Mouse (Mus musculus): ENCODE results near the gene Etfdh.
A peak's percentile ranks its signal among the peaks of the same experiment; 100 is the strongest.

Gene Etfdh

DNA sequence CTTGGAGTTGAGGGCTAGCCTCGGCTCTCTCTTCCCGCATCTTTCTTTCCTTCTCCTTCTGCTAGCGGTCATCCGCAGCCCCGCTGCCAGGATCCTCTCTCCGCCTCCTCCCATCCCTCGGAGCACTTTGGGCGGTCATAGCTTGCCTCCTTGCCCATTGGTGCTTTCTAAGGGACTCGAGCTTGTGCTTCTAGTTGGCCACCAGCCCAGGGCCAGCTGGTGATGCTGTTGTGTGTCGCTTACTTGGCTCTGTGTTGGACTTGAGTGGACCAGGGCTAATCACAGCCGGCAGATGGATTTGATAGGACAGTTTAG lies at the start of gene Etfdh:
Etfdh (minus strand) TSS at position 85 of the 315 bp plus-strand sequence.
- no peak for DNase-seq (ENCODE audit: low read depth, low spot score)

GRCm38 (mm10) chr3:79676411-79676810 lies 47.1 kb upstream of the Etfdh start:
- no peak for DNase-seq (ENCODE audit: low read depth, low spot score)

GRCm38 (mm10) chr3:79674641-79675040 lies 45.3 kb upstream of the Etfdh start:
- DNase-seq (ENCODE audit: low read depth, low spot score): no peak

GRCm38 (mm10) chr3:79673082-79673481 lies 43.8 kb upstream of the Etfdh start:
- peak; percentile 55 for DNase-seq (ENCODE audit: low read depth, low spot score)

- DNase-seq (ENCODE audit: low read depth, low spot score): no peak
Measured at GRCm38 (mm10) chr3:79672188-79672587, 42.9 kb upstream of the Etfdh start.

DNA sequence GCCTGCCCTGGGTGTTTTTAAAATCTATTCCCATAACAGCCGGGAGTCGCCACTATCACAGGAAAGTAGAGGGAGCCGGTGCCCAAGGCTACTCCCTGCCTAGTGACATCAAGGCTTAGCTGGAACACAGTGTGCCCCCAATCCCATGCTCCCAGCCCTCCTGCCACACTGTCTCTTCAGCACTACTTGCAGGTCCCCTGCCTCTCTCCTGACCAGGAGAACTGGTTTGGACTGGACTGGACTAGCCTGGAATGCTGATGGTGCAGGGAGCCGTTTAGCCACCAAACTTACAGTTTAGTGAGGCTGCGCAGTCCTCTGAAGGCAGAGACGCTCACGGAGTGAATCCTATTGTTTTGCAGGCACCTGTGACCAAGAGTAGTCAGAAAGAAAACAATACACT lies 41.3 kb upstream of the Etfdh start:
- DNase-seq (ENCODE audit: low read depth, low spot score): no peak

GRCm38 (mm10) chr3:79664787-79665408 lies 35.6 kb upstream of the Etfdh start:
- peak; percentile 77 for DNase-seq (ENCODE audit: low read depth, low spot score)

DNA sequence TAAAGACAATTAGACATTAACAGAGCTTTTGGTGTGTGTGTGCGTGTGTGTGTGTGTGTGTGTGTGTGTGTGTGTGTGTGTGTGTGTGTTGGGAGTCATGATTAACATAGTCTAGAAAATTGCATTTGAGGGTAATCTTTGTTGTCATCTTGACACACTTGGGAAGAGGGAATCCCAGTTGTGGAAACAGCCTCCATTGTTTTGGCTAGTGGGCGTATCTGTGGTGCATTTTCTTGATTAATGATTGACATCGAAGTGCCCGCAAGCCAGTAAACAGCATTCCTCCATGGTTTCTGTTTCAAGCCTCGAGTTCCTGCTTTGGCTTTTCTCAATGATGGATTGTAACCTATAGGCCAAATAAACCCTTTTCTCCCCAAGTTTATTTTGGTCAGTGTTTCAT lies 27.4 kb upstream of the Etfdh start:
- DNase-seq (ENCODE audit: low read depth, low spot score): no peak

DNA sequence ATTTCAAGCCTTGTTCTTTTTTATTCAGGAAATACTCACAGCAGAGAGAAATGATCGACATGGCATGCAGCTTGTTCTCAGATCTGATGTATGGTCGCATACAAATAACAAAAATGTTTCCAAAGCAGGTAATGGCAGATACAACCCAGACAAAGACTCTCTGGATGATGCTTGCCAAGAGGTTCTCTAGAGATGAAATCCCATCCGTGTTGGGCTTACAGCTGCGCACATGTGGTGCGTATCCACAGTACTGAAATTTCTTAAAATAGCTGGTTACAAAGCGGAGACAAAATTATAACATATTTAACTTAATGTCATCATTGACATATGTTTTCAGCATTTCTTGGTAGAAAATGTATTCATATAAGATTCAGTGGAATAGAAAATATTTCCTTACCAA lies 22.8 kb upstream of the Etfdh start:
- no peak for DNase-seq (ENCODE audit: low read depth, low spot score)

DNA sequence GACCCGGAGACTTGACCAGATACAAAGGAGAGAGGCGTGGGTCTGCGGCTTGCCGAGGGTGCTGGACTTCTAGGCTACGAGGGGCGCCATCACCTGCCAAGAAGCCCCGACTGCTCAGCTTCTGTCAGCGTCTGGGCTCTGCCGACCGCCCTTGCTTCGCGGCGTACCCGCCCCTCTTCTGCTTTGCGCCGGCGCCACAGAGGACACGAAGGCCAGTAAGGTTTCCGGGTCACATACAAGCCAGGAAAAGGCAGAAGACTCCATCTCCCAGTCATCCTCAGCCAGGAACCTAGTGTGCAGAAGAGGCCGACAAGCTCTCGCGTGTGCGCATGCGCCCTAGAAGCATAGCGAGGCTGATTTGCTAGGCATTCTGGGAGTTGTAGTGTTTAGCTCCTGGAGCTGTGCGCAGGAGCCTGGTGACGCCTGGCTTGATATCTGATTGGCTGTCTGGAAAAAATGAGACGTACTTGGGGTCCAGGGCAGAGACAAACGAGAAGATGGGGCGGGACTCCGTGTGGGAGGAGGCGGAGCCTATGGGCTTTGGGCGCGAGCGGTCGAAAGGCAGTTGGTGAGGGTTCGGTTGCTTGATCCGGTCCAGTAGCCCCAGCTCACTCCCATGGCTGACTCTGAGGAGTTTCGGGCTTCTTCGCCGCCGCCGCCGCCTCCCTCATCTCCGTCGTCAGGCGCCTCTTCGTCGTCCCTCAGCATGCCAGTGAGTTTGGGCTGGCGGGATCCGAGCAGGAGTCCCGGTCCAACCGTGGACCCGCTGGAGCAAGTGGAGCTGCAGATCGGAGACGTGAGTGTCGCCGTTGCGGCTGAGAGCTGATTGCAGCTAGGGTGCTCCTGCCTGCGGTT lies 512 bp downstream of the Etfdh start, which contains the start of gene 4930579G24Rik:
4930579G24Rik (plus strand) TSS at position 519 of the 855 bp plus-strand sequence.
- peak; percentile 99 for DNase-seq (ENCODE audit: low read depth, low spot score)

- no peak for DNase-seq (ENCODE audit: low read depth, low spot score)
Measured at GRCm38 (mm10) chr3:79628182-79628560, 1.1 kb downstream of the Etfdh start.

GRCm38 (mm10) chr3:79627484-79628181 lies 1.7 kb downstream of the Etfdh start:
- peak; percentile 68 for DNase-seq (ENCODE audit: low read depth, low spot score)

GRCm38 (mm10) chr3:79609886-79610285 lies 19.4 kb downstream of the Etfdh start:
- DNase-seq (ENCODE audit: low read depth, low spot score): no peak

- no peak for DNase-seq (ENCODE audit: low read depth, low spot score)
Measured at GRCm38 (mm10) chr3:79595468-79595867, 33.8 kb downstream of the Etfdh start.

- peak; percentile 57 for DNase-seq (ENCODE audit: low read depth, low spot score)
Measured at GRCm38 (mm10) chr3:79591793-79592471, 37.4 kb downstream of the Etfdh start.

DNA sequence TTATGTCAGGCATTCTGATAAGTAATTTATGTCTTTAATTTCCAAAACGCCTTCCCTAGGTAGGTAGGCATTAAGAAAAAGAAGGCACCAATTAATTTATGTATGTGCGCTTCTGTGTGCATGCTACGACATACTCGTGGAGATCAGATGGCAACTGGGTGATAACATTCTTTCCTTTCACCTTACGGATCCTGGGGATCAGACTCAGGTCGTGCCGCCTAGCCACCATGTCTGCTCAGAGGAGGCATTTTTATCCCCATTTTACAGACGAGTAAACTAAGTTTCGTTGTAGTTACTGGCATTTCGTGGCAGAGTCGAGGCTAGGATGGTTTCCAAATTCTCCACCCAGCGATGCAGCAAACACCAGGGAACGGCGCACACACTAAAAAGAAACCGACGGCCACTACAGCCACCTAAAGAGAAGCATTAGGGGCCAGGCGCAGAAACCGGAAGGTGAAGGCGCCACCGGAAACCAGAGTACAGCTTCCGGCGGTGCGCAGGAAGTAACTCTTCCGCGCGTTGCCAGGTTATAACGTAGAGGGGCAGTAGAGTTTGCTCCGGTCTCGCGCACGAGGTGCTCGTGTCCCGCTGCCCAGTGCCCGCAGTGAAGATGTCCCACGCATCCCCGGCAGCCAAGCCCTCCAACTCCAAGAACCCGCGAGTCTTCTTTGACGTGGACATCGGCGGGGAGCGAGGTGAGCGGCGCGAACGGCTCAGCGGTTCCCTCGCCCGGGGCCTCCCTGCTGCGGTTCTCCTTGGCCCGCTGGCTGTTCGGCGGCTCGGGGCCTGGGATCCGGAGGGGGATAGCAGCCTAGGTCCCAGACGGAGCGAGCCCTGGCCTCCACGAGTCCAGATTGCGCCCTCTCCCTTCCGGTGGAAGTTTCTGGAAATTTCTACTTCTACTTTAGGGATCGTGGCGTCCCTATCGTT lies 38.2 kb downstream of the Etfdh start, which contains the start of gene Ppid:
Ppid (plus strand) TSS at position 480 of the 930 bp plus-strand sequence.
- DNase-seq (ENCODE audit: low read depth, low spot score): peak; percentile 92

DNA sequence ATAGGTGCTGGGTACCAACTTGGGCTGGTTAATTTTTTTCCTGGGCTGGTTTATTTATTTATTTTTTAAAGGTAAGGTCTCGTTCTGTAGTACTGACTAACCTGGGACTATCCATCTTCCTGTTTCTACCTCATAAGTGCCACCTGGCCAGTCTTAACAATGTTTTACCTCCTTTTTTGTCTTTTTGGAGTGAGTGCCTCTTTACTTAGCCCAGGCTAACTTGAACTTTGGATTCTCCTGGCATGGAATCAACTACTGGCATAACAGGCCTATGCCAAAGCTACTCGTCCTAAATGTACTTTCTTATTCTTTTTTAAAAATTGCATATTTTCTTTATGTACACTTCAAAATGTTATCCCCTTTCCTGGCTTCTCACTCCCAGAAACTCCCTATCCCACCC lies 39.6 kb downstream of the Etfdh start:
- no peak for DNase-seq (ENCODE audit: low read depth, low spot score)

DNA sequence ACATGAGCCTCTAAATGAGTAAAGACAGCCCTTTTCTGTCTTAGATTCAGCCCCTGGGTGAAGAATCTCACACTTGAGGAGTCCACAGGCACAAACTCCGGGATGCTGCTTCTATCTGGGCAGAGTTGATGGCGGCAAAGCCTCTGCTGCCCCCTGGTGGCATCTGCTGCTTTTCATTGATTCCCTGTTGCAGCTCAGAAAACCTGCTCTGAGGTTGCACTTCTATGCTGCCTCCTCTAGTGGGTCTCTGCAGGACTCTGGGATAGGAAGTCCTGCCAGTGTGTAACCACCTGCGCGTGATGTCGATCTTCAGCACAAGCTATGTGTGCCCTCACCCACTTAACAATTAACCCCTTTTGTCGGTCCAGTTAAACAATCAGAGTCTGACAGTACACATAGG lies 42.5 kb downstream of the Etfdh start:
- DNase-seq (ENCODE audit: low read depth, low spot score): peak; percentile 90

GRCm38 (mm10) chr3:79579891-79580575 lies 49.3 kb downstream of the Etfdh start:
- no peak for DNase-seq (ENCODE audit: low read depth, low spot score)

DNA sequence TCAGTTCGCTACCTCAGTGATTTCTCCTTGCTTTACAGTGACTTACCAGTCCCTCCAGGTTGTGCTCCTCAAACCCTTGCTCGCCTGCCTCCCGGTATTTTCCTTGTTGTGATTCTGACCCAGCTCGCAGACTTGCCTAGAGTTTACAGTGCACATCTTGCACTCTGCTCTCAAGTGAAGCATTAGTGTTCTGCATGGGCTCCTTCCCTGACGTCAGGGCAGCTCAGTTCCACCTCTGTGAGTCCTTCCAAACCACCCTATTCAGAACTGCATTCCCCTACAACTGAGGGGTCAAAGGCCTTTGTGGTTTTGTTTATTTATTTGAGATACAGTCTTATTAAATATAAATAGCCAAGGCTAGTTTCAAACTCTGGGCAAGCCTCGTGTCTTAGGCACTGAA lies 51.1 kb downstream of the Etfdh start:
- no peak for DNase-seq (ENCODE audit: low read depth, low spot score)
